Comparison of ENCODE assay signal across 15 mouse cellular contexts in genomic region chr13:70641941-70642340, GRCm38 (mm10). TPM values are rescaled to one million over a fixed set of nuclear protein-coding genes. Genes with fewer than 3 reads are reported as not detected.
DNase-seq lines count a peak whose midpoint lies in the region; ATAC-seq and TF ChIP-seq lines count a peak whose summit lies in the region.
"Had no signal": no experiment of that assay in that cellular context is flagged by ENCODE, and none has a peak within 500 bp of the region (broad histone marks: within the 10 kb centered on the region; RNA-seq: fewer than 3 reads in every experiment).

No protein-coding gene starts in this region.

- TF ChIP-seq CTCF in gastrocnemius, adult 2 months (IDR thresholded peaks at IDR 0.05), result peak; percentile 38; the same call in 1 of the 2 replicates
- peak; percentile 12; the same call in 1 of the 2 replicates for TF ChIP-seq CTCF in intestine, postnatal 0 days (IDR thresholded peaks at IDR 0.05; ENCODE audit: low read depth)

- intact Hi-C loops in gastrocnemius, adult 2 months (cut with DNase I), result no loop called here
- intact Hi-C loops in left cerebral cortex, postnatal 25 days (cut with DNase I), result no loop called here

- WGBS in intestine, postnatal 0 days, result 71% methylated on average over 4 of the region's 4 CpGs
- WGBS in intestine, embryonic 15.5 days, result 69% methylated on average over 4 of the region's 4 CpGs

- H3K4me2 ChIP-seq in intestine, postnatal 0 days (replicated peaks; ENCODE audit: low read depth), result no peak overlapping the region
- H3K4me2 ChIP-seq in intestine, embryonic 15.5 days (replicated peaks), result no peak overlapping the region
- H3K4me2 ChIP-seq: forebrain, embryonic 13.5 days; hindbrain, embryonic 13.5 days; limb, embryonic 15.5 days; lung, embryonic 14.5 days had no signal

- H3K27me3 ChIP-seq in intestine, postnatal 0 days (replicated peaks; ENCODE audit: control insufficient read depth, insufficient read depth, low read length), result no peaks in the 10 kb centered on the region
- no peaks in the 10 kb centered on the region for H3K27me3 ChIP-seq in intestine, embryonic 15.5 days (replicated peaks)
- H3K27me3 ChIP-seq: limb, embryonic 15.5 days had no signal

- no peak overlapping the region for H3K4me3 ChIP-seq in gastrocnemius, adult 2 months
- no peak overlapping the region for H3K4me3 ChIP-seq in intestine, postnatal 0 days (ENCODE audit: low read depth, low read length)
- no peak overlapping the region for H3K4me3 ChIP-seq in intestine, embryonic 15.5 days (replicated peaks)
- H3K4me3 ChIP-seq: embryonic facial prominence, embryonic 10.5 days; forebrain, embryonic 13.5 days; hindbrain, embryonic 13.5 days; limb, embryonic 15.5 days had no signal

- no peak overlapping the region for H3K9ac ChIP-seq in intestine, postnatal 0 days (ENCODE audit: low read depth, low read length)
- H3K9ac ChIP-seq in intestine, embryonic 15.5 days, result no peak overlapping the region
- H3K9ac ChIP-seq: forebrain, embryonic 13.5 days; hindbrain, embryonic 13.5 days; limb, embryonic 15.5 days; lung, embryonic 14.5 days had no signal

- H3K36me3 ChIP-seq in intestine, postnatal 0 days (ENCODE audit: control insufficient read depth, insufficient read depth), result no peaks in the 10 kb centered on the region
- no peaks in the 10 kb centered on the region for H3K36me3 ChIP-seq in intestine, embryonic 15.5 days
- H3K36me3 ChIP-seq: embryonic facial prominence, embryonic 10.5 days; hindbrain, embryonic 13.5 days; limb, embryonic 15.5 days had no signal

- H3K27ac ChIP-seq in gastrocnemius, adult 2 months, result no peak overlapping the region
- H3K27ac ChIP-seq in intestine, postnatal 0 days (ENCODE audit: low read depth, low read length), result no peak overlapping the region
- H3K27ac ChIP-seq in intestine, embryonic 15.5 days, result no peak overlapping the region
- H3K27ac ChIP-seq: embryonic facial prominence, embryonic 10.5 days; forebrain, embryonic 13.5 days; hindbrain, embryonic 13.5 days; limb, embryonic 15.5 days had no signal

- H3K4me1 ChIP-seq in intestine, postnatal 0 days (replicated peaks; ENCODE audit: control insufficient read depth, insufficient read depth, low read length), result no peaks in the 10 kb centered on the region
- H3K4me1 ChIP-seq in intestine, embryonic 15.5 days (replicated peaks), result 0 out of 2 replicates have a peak, but pooled peaks cover 6% of the 10 kb centered on the region
- H3K4me1 ChIP-seq: forebrain, embryonic 13.5 days had no signal

- ATAC-seq in intestine, postnatal 0 days, result no peak
- no peak for ATAC-seq in intestine, embryonic 15.5 days
- ATAC-seq: forebrain, embryonic 13.5 days had no signal

- H3K9me3 ChIP-seq in intestine, postnatal 0 days (ENCODE audit: control insufficient read depth), result no peaks in the 10 kb centered on the region
- no peaks in the 10 kb centered on the region for H3K9me3 ChIP-seq in intestine, embryonic 15.5 days
- H3K9me3 ChIP-seq: embryonic facial prominence, embryonic 10.5 days; forebrain, embryonic 13.5 days; hindbrain, embryonic 13.5 days; limb, embryonic 15.5 days had no signal

- no peak for DNase-seq in gastrocnemius, adult 2 months
- DNase-seq in gastrocnemius, adult 8-10 months (ENCODE audit: low spot score in 2 of 2), result no peak
- peak; percentile 3 to 23 for DNase-seq in spleen, postnatal 4 days (ENCODE audit: low spot score in 2 of 2)
- no peak for DNase-seq in spleen, adult 18-20 months
- DNase-seq in left cerebral cortex, postnatal 25 days (ENCODE audit: low spot score in 2 of 2), result no peak
- DNase-seq: adrenal gland, postnatal 36 days; cerebellum, adult 2 months; lung, embryonic 14.5 days; thymus, postnatal 25 days had no signal

RNA-seq across cellular contexts. Expression of gene Ice1, which starts 4.5 kb away (rescaled TPM):
- 10 to 100 TPM; 17.1 to 22.8 TPM for total RNA-seq in gastrocnemius, adult 2 months (2021)
- 10 to 100 TPM; 12.2 to 17.2 (median 13.9) TPM for total RNA-seq in gastrocnemius, adult 8-10 months (2022)
- 5.8 and 7.0 TPM in 2 replicates for polyA plus RNA-seq in intestine, postnatal 0 days (2015; fragmentation: Nextera tagmentation; extraction: Ambion mirVana)
- 14.2 and 16.2 TPM in 2 replicates for polyA plus RNA-seq in intestine, embryonic 15.5 days (2015; fragmentation: Nextera tagmentation; extraction: Ambion mirVana)
- total RNA-seq in left cerebral cortex, postnatal 25 days (2021), result 10 to 100 TPM; 60.7 to 69.3 TPM

Comparison
In these comparisons a context has a peak if more than half of its experiments do, and no peak if none do; other contexts are left out.
1. DNase-seq: peak in spleen, postnatal 4 days (2 of 2); none in gastrocnemius, adult 2 months (single experiment), gastrocnemius, adult 8-10 months (0 of 2), spleen, adult 18-20 months (0 of 2) and left cerebral cortex, postnatal 25 days (0 of 2).